Mouse (Mus musculus) G1E (cell line): ENCODE measurements around the gene Rell1.

Experiments
- CTCF ChIP-seq: IDR thresholded peaks from 2 replicates; pipeline ENCODE4 v1.5.1; 2012; ENCODE audit warnings: low read depth, low read length, inconsistent platforms, mixed read lengths
- GATA1 ChIP-seq: IDR thresholded peaks from 2 replicates; pipeline ENCODE4 v1.6.1; 2012; ENCODE audit warnings: borderline replicate concordance, low read length, inconsistent platforms, mixed read lengths
- TAL1 ChIP-seq: conservative IDR thresholded peaks from 2 replicates; pipeline ENCODE4 v1.6.1; 2012; ENCODE audit warnings: low read depth, low read length, inconsistent platforms, mixed read lengths

DNA sequence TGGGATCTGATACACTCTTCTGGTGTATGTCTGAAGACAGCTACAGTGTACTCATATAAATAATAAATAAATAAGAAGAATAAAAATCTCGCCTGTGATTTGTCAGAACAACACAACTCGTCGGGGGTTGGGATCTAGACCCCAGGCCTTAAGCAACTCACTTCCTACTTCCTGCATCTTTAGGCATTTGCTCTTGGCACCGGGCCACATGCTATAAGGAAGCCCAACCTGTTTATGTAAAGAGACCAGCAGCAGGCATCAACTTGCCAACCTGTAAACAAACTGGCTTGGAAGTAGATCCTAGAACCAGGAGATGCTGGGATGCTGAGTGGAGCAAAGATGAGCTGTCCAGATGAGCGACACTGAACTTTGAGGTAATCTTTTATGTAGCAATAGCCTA, 26.8 kb downstream of the Rell1 start:
- no peak for TF ChIP-seq CTCF
- TF ChIP-seq GATA1, result no peak
- no peak for TF ChIP-seq TAL1
